Mouse (Mus musculus) CD4-positive, CD25-positive, alpha-beta regulatory T cell, adult 2 months (primary cell): ENCODE results near the gene Sdsl.

Source experiments
- DNase-seq: peaks from one replicate; pipeline ENCODE4 v3.0.0-alpha.2; 2012; ENCODE audit warnings: low read depth, low spot score

Sdsl gene

DNA sequence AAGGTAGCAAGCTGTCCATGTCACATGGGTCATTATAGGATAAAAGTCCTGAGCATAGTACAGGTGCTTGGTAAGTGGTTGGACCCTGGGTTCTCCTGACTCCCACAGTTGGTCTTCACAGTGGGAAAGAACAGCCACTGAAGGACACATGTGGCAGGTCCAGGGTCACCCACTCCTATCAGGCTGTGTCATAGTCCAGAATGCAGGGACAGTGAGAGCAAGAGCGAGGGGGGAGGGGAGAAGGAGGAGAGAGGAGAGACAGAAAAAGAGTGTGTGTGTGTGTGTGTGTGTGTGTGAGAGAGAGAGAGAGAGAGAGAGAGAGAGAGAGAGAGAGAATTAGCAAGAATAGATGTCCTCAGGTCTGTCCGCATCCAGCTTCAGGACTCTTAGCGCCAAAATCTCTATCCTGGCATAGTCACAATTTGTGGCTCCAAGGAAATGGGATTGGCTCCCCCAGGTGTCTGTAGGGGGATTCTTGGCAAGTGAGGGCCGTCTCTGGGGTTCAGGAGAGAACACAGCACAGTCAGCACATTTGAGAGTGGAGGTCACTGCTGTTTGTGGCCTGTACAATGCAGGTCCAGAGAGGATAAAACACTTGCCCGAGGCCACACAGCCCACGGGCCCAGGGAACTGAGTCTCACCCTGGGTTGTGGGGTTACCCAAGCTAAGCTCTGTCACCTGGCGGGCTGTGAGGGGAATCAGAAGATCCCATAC is 15.6 kb downstream of the Sdsl start:
- no peak for DNase-seq

- DNase-seq, result no peak
These were observed 16.4 kb downstream of the Sdsl start for GRCm38 (mm10) chr5:120456253-120456652.

DNA sequence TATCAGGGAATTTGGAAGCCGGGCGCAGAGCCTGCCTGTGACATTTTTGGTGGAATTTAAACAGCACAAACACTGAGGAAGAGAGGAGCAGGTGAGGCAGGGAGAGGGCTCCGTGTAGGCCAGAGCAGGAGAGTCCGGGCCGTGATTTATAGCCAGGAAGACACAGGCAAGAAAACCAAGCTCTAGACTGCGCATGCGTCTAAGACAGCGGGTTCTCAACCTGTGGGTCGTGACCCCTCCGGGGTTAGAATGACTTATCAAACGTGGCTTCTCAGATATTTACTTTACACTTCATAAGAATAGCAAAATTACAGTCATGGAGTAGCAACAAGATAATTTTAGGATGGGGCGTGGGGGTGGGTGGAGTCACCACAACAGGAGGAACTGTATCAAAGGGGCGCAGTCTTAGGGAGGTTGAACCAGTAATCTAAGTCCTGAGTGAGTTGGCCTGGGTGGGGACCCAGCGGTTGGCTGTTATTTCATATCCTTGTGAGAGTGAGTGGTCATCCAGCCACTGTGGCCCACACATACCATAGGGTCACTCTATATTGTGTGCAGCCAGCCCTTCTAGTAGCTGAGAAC is 17.8 kb downstream of the Sdsl start:
- DNase-seq, result no peak

GRCm38 (mm10) chr5:120447305-120447704 is 25.3 kb downstream of the Sdsl start:
- no peak for DNase-seq

- peak; percentile 88 for DNase-seq
These were observed 31.9 kb downstream of the Sdsl start for GRCm38 (mm10) chr5:120440733-120441132.

GRCm38 (mm10) chr5:120439887-120440670 is 32.5 kb downstream of the Sdsl start:
- no peak for DNase-seq

DNA sequence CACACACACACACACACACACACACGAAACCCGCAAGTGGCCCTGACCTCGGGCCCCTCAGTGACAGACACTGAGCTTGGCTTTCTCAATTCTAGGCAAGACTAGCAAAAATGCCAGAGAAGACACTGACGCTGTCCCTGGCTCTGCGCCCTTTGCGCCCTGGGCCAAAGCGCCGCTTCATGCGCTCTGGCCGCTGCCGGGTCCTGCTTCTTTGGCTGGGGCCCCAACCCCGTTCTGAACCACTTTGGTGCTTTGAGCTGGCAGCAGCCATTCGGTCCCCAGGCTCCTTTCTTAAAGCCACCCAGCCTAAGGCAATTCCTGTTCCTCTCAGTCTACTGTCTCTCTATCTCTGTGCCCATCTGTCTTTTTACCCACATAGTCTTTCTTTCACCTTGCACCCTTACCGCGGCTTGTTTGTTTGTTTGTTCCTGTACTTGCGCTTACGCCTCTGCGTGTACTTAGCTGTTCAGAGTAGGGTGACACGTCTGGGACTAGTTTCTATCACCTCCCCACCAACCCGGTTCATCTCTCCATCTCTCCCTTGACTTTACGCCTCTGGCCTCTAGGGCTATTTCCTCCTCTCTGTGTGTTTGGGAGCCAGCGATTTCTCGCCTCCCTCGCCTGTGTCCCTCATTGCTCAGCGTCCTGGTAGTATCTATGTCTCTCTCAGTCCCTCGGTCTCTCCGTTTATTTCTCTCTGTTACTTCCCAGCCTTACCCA is 33.5 kb downstream of the Sdsl start:
- peak; percentile 20 for DNase-seq

- no peak for DNase-seq
These were observed 34.1 kb downstream of the Sdsl start for GRCm38 (mm10) chr5:120438469-120438868.

GRCm38 (mm10) chr5:120437986-120438385 is 34.6 kb downstream of the Sdsl start:
- no peak for DNase-seq

DNA sequence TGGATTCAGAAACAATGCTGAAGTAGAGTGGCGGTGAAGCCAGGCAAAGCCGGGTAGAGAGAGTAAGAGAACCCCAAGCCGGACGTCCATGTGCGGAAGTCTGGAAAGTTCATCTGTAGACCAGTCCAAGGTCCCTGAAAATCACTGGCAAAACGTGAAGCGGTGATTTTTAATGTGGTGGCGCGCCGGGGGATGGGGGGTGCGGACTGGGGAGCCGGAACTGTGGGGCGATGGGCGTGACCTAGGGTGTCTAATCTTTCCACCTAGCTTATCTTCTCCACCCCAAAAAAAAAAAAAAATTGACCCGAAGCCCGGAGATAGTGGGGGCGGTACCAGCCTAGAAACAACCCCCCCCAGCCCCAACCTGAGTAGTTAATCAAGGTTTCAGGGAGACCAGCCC is 35.1 kb downstream of the Sdsl start:
- no peak for DNase-seq

DNA sequence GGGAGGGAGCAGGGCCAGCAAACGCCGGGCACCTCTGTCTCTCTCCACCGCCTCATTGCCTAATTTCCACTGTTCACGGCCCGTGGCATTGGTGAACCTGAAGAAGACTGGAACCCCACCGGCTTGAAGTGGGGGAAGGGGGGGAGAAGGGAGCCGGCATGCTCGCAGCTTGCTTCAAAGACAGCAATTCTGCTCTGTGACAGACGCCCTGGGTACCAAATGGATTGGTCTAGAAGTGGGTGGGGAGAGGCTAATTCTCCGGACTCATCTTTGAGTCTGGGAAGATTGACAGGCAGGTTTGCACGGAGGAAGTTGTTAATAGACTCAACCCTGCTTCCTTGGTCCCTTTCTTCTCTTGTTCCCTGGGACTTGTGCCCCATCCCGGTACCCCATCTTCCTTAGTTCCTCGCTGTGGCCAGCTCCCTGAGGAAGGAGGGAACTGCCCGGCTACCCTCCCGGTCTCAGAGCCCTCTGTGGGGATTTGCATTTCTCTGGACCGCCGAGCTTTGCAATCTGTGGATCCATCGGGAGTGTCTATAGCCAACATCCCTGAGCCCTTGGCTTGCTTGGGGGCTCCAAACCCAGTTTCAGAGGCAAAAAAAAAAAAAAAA is 35.6 kb downstream of the Sdsl start:
- DNase-seq, result peak; percentile 20

DNA sequence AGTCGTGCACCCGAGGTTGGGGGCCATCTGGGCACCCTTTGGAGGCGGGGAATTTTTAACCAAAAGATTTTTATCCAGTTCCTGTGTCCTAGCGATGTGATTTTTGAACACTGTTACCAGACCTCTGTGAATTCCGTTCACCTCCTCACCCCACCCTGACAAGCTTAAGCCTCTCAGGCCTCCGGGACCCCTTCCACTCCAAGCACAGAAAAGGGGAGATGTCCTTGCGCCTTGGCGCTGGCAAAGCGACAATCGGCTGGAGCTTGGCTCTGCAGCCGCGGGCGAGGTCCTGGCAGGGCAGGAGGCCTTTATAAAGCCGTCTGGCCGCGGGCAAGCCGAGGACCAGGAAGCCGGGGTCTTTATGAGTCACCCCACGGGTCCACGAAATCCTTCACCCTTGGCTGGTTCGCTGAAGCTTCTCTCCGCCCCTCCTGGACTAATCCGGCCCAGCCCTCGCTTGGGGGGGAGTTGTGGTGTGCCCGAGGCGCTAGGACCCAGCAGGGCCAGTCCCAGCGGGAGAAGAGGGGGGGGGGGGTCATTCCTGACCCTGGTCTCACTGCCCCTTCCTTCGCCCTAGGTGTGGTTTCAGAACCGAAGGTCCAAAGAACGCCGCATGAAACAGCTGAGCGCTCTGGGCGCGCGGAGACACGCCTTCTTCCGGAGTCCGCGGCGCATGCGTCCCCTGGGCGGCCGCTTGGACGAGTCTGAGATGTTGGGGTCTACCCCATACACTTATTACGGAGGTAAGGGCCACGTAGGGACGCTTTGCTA is 36.7 kb downstream of the Sdsl start:
- DNase-seq, result no peak

DNA sequence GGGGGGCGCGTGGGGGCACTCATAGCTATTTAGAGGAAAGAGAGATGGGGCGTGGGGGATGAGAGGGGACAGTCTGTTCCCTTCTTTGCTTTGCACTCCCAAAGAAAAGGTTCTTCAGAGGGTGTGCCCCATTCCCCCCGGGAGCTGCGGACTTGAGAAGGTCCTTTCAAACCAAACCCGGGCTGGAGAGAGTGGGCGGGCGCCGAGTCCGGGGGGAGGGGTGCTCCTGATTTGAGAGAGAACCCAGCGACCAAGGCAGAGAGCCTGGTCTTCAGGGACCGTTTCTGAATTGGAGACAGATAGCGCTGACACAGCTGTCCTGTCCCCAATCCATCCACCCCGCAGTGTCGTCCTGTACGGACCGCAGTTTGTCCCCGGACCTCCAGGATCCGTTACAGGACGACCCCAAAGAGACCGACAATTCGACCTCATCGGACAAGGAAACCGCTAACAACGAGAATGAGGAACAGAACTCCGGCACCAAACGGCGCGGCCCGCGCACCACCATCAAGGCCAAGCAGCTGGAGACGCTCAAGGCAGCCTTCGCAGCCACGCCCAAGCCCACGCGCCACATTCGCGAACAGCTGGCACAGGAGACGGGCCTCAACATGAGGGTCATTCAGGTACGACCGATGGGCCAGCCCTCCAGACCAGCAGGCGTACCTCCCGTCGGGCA is 37.5 kb downstream of the Sdsl start:
- DNase-seq, result no peak

DNA sequence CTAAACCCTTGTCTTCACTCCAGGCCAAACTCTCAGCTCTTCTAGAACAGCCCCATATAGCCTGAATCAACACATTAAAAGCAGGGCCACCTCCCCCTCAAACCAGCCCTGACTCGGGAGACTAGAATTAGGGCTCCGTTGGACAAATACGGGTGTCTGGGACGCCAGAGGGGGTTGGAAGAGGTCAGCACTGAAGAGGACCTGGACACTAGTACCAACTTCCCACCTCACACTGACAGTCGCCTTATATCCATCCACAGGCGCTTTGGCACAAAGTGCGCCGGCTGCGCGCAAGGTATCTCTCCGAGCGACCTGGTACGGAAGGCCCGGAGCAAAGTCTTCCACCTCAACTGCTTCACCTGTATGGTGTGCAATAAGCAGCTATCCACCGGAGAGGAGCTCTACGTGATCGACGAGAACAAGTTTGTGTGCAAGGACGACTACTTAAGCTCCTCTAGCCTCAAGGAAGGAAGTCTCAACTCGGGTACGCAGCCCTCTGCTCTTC is 38.3 kb downstream of the Sdsl start:
- DNase-seq, result no peak

DNA sequence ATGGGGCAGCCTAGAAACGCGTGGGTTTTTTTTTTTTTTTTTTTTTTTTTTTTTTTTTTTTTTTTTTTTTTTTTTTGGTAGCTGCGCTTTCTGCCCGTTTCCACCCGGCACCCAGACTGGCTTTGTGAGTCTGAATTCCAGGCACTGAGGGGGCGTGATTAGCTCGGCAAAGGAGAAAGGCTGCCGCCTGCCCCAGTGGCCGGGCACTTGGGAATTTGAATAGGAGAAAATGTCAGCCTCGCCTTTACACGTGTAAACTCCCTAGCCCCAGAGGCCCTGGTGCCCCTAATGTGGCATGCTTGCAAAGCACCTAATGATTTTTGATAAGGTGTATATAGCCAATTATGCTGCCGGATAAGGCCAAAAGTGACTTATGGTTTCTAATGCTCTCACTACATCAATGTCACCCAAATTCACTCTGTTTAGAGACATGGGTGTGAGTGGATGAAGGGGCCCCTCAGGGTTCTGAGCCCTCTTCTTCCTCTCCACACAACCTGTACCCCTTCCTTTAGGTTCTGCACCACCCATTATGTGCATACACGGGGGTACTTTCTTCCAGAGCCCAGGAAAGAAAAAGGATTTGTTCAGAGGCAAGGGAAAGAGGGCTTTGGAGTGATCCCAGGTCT is 39.4 kb downstream of the Sdsl start:
- DNase-seq, result no peak

DNA sequence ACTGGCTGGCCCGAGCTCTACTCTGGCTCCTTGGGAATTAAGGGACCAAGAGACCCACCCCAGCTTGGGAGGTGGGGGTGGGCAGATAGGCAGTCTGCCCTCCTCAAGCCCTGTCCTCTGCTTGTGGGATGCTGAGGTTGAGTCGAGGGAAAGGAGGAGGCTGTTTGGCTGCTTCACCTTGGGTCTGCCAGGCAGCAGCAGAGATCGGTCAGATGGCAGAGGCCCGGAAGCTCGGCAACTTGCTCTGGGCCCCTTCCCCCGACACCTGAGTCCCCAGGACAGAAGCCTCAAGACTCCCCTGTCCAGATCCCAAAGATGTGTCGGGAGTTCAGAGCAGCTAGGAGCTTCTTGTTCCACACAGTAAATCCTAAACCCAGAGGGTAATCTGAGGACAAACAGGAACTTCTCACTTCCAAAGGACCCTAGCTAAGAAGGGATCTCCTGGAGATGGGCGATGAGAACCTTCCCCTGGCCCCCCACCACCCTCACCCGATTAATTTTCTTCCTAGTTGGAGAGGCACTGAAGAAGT is 40.1 kb downstream of the Sdsl start:
- DNase-seq, result no peak

DNA sequence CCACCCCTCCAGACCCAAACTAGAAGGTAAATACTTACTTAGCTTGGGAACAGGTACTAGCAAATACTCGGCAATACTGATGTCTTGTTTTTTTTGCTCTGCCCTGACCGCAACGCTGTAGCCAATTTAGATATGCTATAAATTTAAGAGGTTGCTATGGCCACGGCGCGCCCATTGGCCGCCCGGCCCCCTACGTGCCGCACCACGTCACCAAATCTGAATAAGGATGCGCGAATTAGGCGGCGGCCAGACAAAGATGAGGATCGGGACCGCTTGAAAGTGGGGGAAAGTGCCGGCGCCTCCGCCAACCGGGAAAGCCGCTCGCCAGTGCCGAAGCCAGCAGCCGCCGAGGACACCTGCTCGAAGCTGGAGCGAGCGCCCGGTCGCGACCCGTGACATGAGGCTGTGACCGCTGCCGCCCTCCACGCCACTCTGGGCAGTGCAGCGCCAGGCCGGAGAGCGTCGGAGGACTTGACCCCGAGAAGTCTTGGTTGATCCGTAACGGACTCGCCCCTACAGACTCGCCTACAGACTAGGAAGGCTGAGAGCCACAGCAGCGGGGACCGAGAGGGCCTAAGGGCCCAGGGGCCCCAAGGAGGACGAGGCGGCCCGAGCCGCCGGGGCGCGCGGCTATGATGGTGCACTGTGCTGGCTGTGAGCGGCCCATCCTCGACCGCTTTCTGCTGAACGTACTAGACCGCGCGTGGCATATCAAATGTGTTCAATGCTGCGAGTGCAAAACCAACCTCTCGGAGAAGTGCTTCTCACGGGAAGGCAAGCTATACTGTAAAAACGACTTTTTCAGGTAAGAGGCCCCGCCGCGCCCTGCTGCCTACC is 40.7 kb downstream of the Sdsl start, which contains the start of gene Lhx5:
Gene Lhx5 (plus strand): TSS at position 51 of the 837 bp plus-strand sequence.
- no peak for DNase-seq

GRCm38 (mm10) chr5:120431001-120431583 is 41.5 kb downstream of the Sdsl start:
- DNase-seq, result no peak
